Mouse (Mus musculus) thymus, postnatal 4 days (tissue): ENCODE measurements at regions not wholly inside any gene's neighbourhood (a gene's known extent, or its start where the extent isn't known, plus 50 kb on each side); places are given as distances from the start of the nearest gene placed in this dataset.
"Not testable (repeated sequence)": the region's sequence is repeated elsewhere in the genome, so short reads cannot be mapped to it uniquely, and the experiment has no call there.

Source experiments
- DNase-seq: peaks from one replicate; pipeline ENCODE4 v3.0.0; 2021

GRCm38 (mm10) chr4:55663856-55664255 lies 131.6 kb upstream of the Klf4 start:
- DNase-seq = no peak

- no peak for DNase-seq
Observed at GRCm38 (mm10) chr4:55662041-55662440, 129.8 kb upstream of the Klf4 start.

- no peak for DNase-seq
Observed at GRCm38 (mm10) chr4:55658904-55659303, 126.6 kb upstream of the Klf4 start.

GRCm38 (mm10) chr4:55655329-55655728 lies 123.1 kb upstream of the Klf4 start:
- no peak for DNase-seq

- DNase-seq = no peak
Observed at GRCm38 (mm10) chr4:55652628-55653027, 120.4 kb upstream of the Klf4 start.

GRCm38 (mm10) chr4:55651811-55652410 lies 119.6 kb upstream of the Klf4 start:
- no peak for DNase-seq

- DNase-seq = peak; percentile 44
Observed at GRCm38 (mm10) chr4:55651051-55651763, 118.9 kb upstream of the Klf4 start.

GRCm38 (mm10) chr4:55650186-55650585 lies 117.9 kb upstream of the Klf4 start:
- DNase-seq = no peak

- DNase-seq = no peak
Observed at GRCm38 (mm10) chr4:55648376-55648775, 116.1 kb upstream of the Klf4 start.

- no peak for DNase-seq
Observed at GRCm38 (mm10) chr4:55645432-55645831, 113.2 kb upstream of the Klf4 start.

- no peak for DNase-seq
Observed at GRCm38 (mm10) chr4:55644895-55645294, 112.6 kb upstream of the Klf4 start.

- no peak for DNase-seq
Observed at GRCm38 (mm10) chr4:55634946-55635511, 102.8 kb upstream of the Klf4 start.

- DNase-seq = no peak
Observed at GRCm38 (mm10) chr4:55631157-55631556, 98.9 kb upstream of the Klf4 start.

- DNase-seq = not testable (repeated sequence)
Observed at GRCm38 (mm10) chr4:55630215-55630614, 97.9 kb upstream of the Klf4 start.

- DNase-seq = no peak
Observed at GRCm38 (mm10) chr4:55624779-55625178, 92.5 kb upstream of the Klf4 start.

- DNase-seq = no peak
Observed at GRCm38 (mm10) chr4:55623151-55623760, 91.0 kb upstream of the Klf4 start.

GRCm38 (mm10) chr4:55622651-55623050 lies 90.4 kb upstream of the Klf4 start:
- DNase-seq = no peak

GRCm38 (mm10) chr4:55619891-55620290 lies 87.6 kb upstream of the Klf4 start:
- no peak for DNase-seq

GRCm38 (mm10) chr4:55615808-55616207 lies 83.5 kb upstream of the Klf4 start:
- DNase-seq = no peak

- no peak for DNase-seq
Observed at GRCm38 (mm10) chr4:55613523-55613922, 81.3 kb upstream of the Klf4 start.

- DNase-seq = no peak
Observed at GRCm38 (mm10) chr4:55610998-55611397, 78.7 kb upstream of the Klf4 start.

- DNase-seq = no peak
Observed at GRCm38 (mm10) chr4:55609214-55609613, 76.9 kb upstream of the Klf4 start.

- no peak for DNase-seq
Observed at GRCm38 (mm10) chr4:55605541-55605940, 73.3 kb upstream of the Klf4 start.

- no peak for DNase-seq
Observed at GRCm38 (mm10) chr4:55604915-55605314, 72.6 kb upstream of the Klf4 start.
